Mouse (Mus musculus) kidney, postnatal 4 days (tissue): ENCODE measurements around the gene Suclg2.
A peak's percentile ranks its signal among the peaks of the same experiment; 100 is the strongest.

ENCODE experiments used
- DNase-seq, 2 experiments: peaks; one replicate each; pipeline ENCODE4 v3.0.0; 2021; ENCODE audit warnings: mixed read lengths in 2 of 2

The Suclg2 gene

DNA sequence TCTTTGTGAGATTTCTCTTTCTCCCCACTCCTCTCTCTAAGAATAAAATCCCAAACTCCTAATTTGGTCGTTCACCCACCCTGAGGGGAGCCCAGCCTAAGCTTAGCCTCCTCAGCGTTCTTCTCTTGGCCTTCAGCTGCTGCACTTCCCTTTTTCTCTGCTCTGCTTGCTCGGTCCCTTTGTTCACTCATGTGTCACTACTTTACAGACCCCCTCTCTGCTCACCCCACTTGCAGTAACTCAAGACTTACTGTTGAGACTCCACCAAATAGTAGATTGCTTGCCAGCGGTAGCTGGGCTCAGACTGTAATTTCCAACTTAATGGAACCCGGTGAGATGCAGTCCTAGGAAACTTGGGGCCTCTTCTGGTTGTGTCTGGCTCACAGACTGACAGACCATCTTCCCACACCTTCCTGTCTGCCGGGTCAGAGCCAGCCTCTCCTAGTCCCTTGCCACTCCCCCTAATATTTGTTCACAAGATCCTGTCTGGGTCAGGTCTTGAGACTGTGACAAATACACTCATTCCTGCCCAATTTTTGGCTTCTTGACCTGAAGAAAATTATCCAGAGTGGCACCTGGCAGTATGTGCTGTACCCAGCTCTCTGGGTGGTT lies 166.2 kb downstream of the Suclg2 start:
- no peak for DNase-seq

DNA sequence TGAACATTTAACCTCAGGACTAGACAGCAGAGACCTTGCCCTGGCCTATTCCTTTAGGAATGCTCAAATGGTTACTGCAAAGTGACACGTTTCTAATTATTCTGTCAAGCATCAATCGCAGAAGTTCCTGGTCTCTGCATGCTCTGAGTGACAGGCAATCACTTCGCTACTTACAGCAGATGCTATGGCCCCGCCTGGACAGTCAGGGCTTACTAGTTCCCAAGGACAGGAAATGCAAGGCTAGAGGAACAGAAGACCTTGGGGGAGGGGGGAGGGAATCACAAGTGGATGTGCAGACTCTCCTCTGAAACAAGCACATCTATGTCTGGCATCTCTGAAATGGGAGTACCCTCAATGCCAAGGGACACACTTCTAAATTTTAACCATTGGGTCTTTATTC lies 167.6 kb downstream of the Suclg2 start:
- DNase-seq = no peak

DNA sequence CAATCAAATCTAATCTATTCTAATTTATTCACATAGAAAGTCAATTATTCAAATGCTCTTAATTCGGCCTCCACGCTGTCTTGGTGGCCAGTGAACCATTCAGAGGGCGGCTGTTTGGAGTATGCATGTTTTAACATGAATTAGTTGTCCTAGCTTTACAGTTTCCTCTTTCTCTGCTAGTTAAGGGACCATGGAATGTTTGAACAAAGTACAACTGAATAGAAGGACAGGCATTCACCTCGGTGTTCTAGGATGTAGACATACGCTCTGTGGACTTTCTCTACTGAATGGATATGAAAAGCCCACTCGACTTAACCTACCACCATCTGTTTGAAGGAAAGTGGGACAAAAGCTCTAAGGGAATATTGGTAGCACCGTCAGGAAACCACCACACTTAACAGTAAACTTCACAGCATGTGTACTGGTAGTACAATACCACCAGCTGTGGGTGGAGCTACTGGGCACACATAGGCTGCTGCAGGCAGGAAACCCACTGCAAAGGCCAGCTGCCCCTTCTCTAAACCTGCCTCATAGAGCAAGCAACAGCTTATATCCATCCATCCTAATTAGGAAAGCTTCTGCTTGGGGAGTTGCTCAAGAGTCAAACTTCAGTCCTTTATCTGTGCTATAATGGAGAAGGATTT lies 172.3 kb downstream of the Suclg2 start:
- no peak for DNase-seq

DNA sequence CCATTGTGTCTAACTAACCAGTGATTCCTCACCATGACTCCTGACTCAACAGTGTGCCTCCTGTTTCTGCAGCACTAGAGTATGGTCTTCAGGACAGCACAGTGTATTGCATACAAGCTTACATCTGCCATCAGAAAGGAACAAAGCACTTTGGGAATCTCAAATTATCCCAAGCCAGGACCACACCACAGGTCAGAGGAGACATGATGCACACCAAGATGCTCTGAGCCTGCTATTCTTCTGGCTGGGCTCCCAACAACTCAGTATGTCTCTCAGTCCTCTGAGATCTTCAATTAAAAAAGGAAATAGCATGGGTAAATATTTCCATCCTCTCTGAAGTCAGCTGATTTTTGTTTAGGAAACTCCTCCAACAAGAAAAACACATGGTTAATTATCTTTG lies 172.9 kb downstream of the Suclg2 start:
- no peak for DNase-seq

DNA sequence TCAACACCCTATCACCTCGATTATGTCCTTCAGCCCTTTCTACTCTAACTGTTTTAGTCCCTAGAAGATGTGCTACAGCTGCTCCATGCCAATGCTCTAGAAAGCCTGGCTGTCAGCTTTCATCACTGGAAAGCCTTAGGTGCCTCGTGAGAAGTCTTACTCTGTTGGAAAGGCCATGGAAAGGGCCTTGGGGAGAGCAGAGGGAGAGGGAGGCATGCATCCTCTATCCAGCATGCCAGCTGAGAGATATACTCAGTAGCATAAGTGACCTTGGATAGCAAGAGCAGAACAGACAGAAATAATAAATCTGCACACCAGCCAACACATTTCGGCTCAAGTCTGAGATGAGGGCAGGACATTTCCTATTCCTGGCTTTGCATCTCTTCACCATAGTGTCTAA lies 173.3 kb downstream of the Suclg2 start:
- no peak for DNase-seq

DNA sequence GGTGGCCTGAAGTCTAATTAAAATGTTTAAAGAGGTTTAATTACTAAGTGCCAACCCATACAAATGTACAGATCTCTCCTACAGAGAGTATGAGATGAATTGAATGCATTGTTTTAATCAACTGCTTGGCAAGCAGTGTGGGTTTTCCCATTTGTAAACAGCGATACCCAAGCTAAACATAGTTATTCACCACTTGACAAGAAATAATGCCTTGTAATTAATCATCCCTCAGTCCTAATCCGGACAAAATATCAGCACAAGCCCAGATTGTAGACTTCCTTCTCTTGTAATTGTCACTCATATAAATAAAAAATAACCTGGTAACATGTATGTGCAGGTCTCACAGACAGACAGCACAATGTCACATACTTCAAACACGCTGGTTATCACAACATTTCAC lies 183.4 kb downstream of the Suclg2 start:
- no peak for DNase-seq

DNA sequence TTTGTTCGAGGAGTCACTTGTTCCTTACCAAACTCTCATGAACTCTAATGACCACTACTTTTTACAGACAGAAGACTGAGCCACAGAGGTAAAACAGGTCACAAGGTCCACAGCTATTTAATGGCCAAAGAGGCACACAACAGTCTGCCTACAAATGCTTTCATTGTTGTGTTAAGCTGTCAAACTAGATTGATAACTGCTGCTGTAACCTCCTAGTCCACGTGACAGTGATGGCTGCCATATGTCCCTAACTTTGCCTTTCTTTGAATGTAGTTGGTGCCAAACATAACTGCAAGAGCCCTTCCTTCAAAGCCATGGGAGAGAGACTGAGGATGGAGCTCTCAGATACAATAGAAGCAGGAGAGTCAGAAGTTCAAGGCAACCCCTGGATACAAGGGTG lies 198.8 kb downstream of the Suclg2 start:
- peak; percentile 15 to 32 for DNase-seq

DNA sequence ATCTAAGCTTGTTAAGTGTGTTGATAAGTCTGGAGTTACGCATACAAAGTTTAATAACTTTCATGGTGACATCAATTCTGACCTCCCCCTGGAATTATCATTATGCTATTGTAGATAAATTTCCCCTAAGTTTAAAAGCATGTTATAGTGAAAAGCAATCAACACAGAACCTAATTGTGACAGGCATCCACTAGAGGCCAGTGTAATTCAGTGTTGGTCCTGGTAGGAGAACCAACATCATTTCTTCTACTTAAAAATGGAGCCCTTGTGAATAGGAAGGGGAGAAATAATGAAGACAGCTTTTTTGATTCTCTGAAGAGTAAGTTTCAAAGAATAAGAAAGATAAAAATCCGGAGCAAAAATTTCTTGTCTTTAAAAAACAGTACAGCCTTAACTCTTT lies 200.2 kb downstream of the Suclg2 start:
- no peak for DNase-seq

DNA sequence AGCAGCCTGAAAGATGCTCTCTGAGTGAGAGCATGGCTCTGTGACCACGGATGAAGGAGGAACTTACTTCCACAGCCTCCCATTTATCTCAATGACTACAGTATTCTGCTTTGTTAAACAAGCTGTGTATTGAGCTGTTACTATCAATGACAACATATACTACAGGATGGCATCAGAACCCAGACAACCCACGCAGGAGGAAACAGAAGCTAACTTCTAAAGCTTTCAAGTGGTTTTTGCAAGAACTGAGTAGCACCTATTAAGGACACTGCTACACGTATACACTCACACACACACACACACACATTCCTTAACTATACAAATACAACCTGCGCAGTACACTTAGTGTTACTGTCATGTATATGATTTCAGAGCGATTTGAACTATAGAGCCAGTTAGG lies 202.9 kb downstream of the Suclg2 start:
- no peak for DNase-seq

DNA sequence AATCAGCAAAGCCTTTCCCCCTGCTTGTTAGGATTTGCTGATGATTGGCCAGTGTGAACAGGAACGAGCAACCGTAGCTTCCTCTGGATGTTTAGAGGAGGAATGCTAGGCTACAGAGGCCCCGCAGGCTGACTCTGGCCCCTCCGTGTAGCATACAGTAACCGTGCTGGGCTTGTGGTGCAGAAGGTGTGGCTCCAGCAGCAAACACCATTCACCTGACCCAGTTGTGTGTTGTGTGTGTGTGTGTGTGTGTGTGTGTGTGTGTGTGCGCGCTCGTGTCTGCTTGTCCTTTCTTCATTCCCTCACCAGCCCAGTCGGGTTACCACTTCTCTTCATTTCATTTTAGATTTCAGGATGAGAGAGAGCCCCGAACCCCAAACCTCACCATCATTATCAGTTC lies 203.9 kb downstream of the Suclg2 start:
- DNase-seq = no peak

DNA sequence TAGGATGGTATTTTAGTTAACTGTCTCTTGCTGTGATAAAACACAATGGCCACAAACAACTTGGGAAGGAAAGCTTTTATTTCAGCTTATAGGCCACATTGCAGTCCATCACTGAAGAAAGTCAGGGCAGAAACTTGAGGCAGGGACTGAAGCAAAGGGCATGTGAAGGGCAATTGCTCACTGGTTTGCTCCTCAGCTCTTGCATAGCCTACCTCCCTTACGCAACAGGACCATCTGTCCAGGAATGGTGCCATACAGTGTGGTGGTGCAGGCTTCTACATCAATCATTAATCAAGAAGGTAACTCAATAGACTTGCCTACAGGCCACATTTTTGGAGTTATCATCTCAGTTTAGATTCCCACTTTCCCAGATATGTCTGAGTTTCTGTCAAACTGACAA lies 206.9 kb downstream of the Suclg2 start:
- DNase-seq = no peak

DNA sequence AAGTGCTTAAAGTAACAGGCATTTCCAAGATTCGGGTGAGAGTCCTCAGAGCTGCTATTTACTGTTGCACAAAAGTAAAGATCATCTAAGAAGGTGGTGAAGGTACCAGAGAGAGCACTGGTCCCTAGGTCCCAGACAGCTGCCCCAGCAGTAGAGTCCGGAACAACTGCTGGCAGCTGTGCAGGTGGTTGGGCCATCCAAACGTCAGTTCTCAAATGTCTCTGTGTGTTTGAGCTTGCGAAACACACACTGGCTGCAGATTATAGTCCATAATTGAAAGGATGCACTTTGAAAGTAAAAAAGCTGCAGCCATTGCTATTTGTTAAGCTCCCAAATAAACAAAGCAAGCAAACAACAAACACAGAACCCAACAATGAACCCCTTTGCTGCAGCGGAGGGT lies 217.8 kb downstream of the Suclg2 start:
- no peak for DNase-seq

DNA sequence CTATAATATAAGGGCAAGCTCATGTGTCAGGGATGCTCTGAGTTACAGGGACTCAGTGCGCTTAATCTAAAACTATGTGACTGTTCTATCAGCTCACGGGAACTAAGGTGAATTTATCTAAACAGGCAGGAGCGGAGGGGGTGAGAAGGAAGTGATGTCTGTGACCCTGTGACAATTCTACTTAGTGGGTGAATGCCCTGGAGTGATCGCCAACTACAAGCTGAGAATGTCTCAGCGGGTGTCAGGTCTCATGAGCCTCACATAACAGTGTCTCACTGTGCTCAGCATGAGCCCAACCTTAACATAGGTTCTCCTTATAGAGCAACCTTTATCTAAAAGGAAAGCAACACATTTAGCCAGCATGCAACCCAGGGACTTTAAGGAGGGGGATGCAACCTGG lies 219.0 kb downstream of the Suclg2 start:
- no peak for DNase-seq

DNA sequence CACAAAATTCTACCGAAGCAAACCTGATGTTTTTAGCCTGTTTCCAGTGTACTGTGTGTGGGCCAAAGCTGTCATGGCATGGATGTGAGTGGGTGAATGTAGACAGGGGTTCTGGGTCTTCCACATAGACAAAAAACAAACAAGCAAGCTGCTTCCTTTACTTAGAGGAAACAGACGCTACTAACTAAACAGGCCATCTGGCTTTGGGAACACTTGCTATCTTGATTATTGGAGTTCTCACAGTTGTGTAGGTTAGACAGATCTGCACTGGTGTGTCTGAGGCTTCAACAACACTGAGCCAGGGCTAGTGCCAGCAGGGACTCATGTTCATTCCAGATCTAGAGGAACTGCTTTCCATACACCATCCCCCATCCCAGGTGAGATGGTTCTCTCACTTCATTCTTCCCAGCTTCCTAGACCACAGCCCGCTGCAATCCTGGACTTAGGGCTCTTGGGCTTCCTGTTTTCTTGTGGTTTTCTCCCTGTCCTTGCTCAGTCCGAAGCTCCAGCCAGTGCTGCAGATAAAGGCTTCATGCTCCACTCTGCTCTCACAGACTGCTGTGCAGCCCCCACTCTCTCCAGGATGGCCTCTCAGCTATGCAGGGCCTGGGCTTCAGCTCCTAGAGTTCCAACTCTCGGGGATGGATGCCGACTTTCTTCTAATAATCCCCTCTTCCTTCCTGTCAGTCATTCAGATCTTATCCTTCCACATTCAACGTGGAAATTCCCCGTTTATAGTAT lies 226.2 kb downstream of the Suclg2 start:
- no peak for DNase-seq

DNA sequence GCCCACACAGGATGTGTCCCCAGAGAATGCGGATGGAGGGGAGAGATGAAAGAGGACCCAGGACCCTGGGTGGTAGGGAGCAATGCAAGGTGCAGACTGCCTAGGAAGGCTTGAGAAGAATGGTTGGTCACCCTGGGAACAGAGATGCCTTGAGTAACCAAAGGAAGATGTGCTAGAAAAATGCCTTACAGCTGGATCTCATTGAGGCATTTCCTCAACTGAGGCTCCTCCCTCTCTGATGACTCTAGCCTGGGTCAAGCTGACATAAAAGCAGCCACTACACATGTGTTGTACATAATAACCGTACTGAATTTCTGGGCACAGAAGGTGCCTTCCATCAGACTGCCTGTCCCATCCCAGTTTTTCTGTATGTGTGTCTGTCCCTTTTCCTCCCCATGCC lies 227.6 kb downstream of the Suclg2 start:
- no peak for DNase-seq

DNA sequence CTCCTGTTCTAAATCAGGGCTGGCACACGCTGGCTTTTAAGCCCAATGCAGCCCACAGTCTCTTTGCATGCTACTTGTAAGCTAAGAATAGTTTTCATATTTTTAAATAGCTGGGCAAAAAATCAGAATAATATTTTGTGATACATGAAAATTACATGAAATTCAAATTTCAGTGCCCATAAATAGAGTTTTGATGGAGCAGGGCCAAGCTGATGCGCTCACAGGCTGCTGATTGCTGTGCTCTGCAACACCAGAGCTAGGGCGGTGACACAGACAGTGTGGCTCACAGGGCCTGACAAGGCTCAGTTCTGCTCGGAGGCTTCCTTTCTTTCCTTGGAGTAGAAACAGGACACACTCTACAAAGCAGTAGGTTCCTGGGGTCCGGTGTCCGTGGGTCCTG lies 232.8 kb downstream of the Suclg2 start:
- no peak for DNase-seq

DNA sequence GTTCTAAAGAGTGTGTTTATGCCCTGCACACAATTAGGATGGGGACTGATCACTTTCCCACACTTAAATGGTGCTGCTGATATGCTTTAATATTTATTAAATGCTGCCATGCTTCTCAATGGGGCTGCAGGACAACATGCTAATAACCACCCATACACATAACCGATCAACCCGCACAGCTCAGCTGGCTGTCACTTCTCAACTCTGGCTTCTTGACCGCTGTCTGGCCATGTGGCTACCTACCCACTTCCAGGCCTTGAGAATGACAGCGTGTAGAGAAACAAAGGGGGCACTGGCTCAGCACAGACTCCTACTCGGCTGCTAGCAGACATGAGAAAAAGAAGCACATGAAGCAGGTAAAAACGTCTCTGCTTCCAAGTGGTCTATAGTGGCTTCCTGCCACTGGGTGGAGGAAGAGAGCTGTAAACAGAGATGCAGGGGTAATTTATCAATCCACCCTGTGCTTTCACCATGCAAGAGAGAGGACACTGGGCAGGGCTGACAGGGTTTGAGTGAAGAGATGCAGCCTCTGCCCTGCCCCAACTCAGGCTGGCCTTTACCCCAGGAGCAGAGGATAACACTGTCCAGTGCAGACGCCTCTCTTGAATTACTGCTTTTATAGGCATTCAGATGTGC lies 234.3 kb downstream of the Suclg2 start:
- peak; percentile 61 to 65 for DNase-seq

DNA sequence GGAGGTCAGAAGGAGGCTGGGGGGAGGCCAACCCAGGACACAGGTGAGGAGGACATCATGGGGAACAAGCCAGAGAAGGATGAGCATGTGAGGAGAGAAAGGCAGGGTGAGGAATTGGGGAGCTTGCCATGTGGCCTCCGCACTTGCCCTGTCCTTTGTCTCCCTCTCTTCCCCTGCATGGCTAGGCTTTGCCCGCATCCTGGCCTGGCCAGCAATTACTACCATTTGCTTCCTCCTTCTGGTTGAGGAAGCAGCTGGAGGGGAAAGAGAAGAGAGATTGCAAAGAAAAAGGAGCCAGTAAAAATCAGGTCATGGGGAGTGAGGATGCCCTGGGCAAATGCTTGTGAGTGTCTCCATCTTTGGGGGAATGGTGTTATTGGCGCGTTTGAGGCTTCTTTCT lies 234.9 kb downstream of the Suclg2 start:
- no peak for DNase-seq

DNA sequence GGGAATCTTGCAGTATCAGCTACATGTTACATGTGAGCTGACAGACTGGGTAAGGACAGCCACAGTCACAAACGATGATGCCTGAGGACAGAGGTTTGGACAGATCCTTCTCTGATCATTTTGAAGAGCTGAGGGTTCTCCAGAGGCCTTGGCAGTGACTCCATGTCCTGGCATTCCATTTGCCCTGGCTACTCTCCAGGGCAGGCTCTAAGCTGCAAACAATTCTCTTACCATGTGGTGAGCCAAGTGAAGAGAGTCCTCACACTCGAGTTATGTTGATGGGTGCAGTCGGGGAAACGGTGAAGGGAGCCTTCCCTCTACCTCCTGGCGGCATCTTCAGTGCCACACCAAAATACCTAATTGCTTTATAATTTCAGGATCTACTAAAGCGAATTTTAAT lies 235.5 kb downstream of the Suclg2 start:
- no peak for DNase-seq

DNA sequence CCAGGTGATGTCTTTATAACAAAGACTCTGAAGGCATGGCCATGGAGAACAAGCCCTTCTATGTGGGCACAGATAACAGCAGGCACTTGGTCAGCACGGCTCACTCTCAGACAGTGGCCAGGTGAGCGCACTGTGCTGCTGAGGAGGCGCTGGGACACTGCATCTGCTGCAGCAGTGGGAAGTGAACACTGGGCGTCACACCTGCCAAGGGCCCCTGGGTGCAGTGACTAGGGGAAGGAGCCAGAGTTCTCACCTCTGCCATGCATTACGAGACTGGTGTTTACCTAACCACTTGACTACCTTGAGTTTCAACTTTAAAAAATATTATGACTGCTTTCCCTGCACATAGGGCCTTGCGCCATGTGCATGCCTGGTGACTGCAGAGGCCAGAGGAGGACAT lies 238.8 kb downstream of the Suclg2 start:
- DNase-seq = no peak

DNA sequence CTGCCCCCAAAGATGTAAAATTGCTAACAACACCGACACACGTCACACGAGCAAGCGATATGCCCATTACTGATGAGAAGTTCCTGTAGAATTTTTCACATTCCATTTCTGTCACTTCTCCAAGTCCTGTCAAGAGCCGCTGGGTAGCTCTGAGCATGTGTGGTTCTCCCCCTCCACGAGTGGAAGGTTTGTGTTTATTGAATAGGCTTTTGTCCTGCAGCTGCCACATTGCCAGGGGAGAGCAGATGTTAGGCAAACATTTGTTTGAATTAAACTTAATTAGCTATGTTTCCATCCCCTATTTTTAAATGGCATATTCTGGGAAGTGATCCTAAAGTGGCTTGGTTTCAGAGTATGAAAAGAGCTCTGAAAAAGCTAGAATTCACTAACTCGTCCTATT lies 249.1 kb downstream of the Suclg2 start:
- DNase-seq = peak; percentile 7 to 28

DNA sequence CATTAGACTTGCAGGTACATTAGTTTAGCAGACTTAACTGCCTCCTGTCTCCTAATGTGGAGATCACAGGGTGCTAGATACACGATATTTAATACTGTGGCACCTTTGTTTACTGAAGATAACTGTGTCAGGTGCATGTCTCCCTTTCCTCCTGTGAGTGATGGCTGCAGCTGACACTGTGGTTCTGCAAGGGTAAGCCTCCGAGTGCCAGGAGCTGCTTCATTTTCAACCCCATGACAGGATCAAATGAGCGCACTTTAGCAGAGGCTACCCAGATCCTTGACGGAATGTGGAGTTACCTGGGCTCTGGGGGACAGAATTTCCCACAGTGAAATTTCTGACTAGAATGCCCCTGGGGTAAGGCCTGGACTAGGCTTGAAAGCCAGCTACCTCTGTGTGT lies 253.3 kb downstream of the Suclg2 start:
- no peak for DNase-seq

DNA sequence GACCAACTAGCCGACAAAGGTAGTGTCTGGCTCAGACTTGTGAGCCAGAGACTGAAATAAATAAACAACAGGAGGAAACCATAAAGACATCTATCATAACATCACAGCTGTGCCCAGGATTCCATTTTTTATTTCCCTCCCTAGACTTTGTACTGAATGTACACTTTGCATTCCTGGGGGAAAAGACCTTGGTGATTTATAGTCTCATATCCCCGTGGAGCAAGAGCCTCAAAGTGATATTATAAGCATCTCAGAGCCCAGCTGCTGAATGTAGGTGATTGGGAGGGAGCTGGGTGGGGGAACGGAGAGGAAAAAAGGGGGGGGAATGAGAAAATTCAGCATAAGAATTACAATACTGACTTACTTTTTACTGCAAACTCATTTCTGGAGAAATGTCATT lies 259.2 kb downstream of the Suclg2 start:
- DNase-seq = no peak

DNA sequence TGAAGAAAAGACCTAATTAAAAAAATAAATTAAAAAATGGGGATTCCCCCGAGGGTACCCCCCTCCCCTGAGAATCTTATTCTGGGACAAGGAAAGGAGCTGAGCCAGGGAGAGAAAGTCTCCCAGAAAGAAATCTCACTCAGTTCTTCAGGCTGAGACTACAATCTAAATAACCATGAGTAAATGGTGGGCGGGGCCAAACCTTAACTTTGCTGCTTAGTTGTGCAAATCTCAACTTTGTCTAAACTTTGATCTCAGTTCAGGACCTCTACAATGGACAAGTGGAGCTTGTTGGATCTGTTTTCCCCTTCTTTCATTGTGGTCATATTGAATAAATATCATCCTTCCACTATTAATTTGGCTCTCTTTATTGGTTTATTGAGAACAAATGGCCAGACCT lies 272.4 kb downstream of the Suclg2 start:
- no peak for DNase-seq
